Mouse (Mus musculus) limb, embryonic 14.5 days (tissue): ENCODE measurements around the gene Nat10. TPM values are rescaled to one million over a fixed set of nuclear protein-coding genes. Genes with fewer than 3 reads are reported as not detected.
A peak's percentile ranks its signal among the peaks of the same experiment; 100 is the strongest.

ENCODE experiments used
- ATAC-seq: fragments of 200-750 bp; cut with Nextera tagmentation; 2 replicates; pipeline ENCODE4 v1.8.0; 2017; ENCODE audit warnings: low read depth, moderate number of reproducible peaks, moderate TSS enrichment; ENCODE audit not compliant: low FRiP score
- DNase-seq: peaks from one replicate; pipeline ENCODE4 v3.0.0-alpha.2; 2015; ENCODE audit warnings: low spot score
- H3K27ac ChIP-seq: fragments of 300-500 bp; sonication (generic); replicated peaks from 2 replicates; pipeline ENCODE4 v1.5.1; 2014; ENCODE audit warnings: low read depth, mild to moderate bottlenecking, low read length, moderate library complexity, mixed read lengths
- H3K27me3 ChIP-seq: fragments of 300-500 bp; sonication (generic); 2 replicates; pipeline ENCODE4 v1.6.1; 2014; ENCODE audit warnings: low read length, mixed read lengths; ENCODE audit not compliant: control insufficient read depth, insufficient read depth
- H3K36me3 ChIP-seq: fragments of 300-500 bp; sonication (generic); 2 replicates; pipeline ENCODE4 v1.6.1; 2014; ENCODE audit warnings: mild to moderate bottlenecking, low read length, moderate library complexity, mixed read lengths; ENCODE audit not compliant: control insufficient read depth, insufficient read depth
- H3K4me1 ChIP-seq: fragments of 300-500 bp; sonication (generic); 2 replicates; pipeline ENCODE4 v1.6.1; 2014; ENCODE audit warnings: antibody characterized with exemption, low read length, mixed read lengths; ENCODE audit not compliant: control insufficient read depth, insufficient read depth
- H3K4me2 ChIP-seq: fragments of 300-500 bp; sonication (generic); replicated peaks from 2 replicates; pipeline ENCODE4 v1.6.1; 2014; ENCODE audit warnings: low read depth, mild to moderate bottlenecking, low read length, moderate library complexity; ENCODE audit not compliant: severe bottlenecking
- H3K4me3 ChIP-seq: fragments of 300-500 bp; sonication (generic); replicated peaks from 2 replicates; pipeline ENCODE4 v1.5.1; 2014; ENCODE audit warnings: low read length
- H3K9ac ChIP-seq: fragments of 300-500 bp; sonication (generic); 2 replicates; pipeline ENCODE4 v1.6.1; 2014; ENCODE audit warnings: mild to moderate bottlenecking, low read depth, low read length, moderate library complexity; ENCODE audit not compliant: severe bottlenecking
- H3K9me3 ChIP-seq: fragments of 300-500 bp; sonication (generic); 2 replicates; pipeline ENCODE4 v1.6.1; 2016; ENCODE audit warnings: low read length; ENCODE audit not compliant: control insufficient read depth
- POLR2A ChIP-seq: fragments of 200-500 bp; IDR thresholded peaks from 2 replicates; pipeline ENCODE4 v1.8.0; 2012; ENCODE audit warnings: inconsistent platforms, mild to moderate bottlenecking, moderate library complexity, borderline replicate concordance; ENCODE audit not compliant: insufficient read depth, insufficient read length; ENCODE audit errors: extremely low read depth
- WGBS: fragments of 180-500 bp; shearing (Covaris S2); extraction: QIAGEN DNeasy Blood & Tissue Kit; methylation state at CpG from one replicate; pipeline ENCODE4 v1.1.7; 2014; 5-methylcytosine and 5-hydroxymethylcytosine counted together
- polyA plus RNA-seq, 2 experiments: library from polyadenylated mRNA; depleted of rRNA in 1 of 2; stranded (reverse) in 1 of 2; unstranded in 1 of 2; fragments of >200 nt; fragmentation: Nextera tagmentation in 1 of 2; extraction: Ambion mirVana in 1 of 2; gene quantifications; 2 replicates each; pipeline versions ENCODE4 v1.2.1 to v1.2.3; 2012 to 2014

Nat10 gene
- polyA plus RNA-seq, 2 experiments = 24.0 to 57.2 TPM

GRCm38 (mm10) chr2:103797491-103798009, 36.5 kb upstream of the Nat10 start, which contains the start of gene Caprin1:
Caprin1 (minus strand) TSS chr2:103797649.
- TF ChIP-seq POLR2A = peak; percentile 94
- H3K36me3 ChIP-seq = peaks cover 18% of the 10 kb centered on the region
- peak; percentile 94 for ATAC-seq

GRCm38 (mm10) chr2:103796861-103797466, 35.9 kb upstream of the Nat10 start:
- H3K4me3 ChIP-seq = peak overlapping the region; percentile 96
- peak overlapping the region; percentile 99 for H3K9ac ChIP-seq
- peaks cover 12% of the 10 kb centered on the region for H3K4me1 ChIP-seq
- no peaks in the 10 kb centered on the region for H3K9me3 ChIP-seq
- peak; percentile 87 for DNase-seq
- ATAC-seq = peak; percentile 51
- H3K4me2 ChIP-seq = peak overlapping the region; percentile 54
- TF ChIP-seq POLR2A = 0 out of 2 replicates have a peak, but pooled peaks have one; percentile 33
- peak overlapping the region; percentile 100 for H3K27ac ChIP-seq
- H3K36me3 ChIP-seq = peaks cover 23% of the 10 kb centered on the region
- WGBS = 1% methylated on average over 41 of the region's 72 CpGs
- no peaks in the 10 kb centered on the region for H3K27me3 ChIP-seq

More at GRCm38 (mm10) chr2:103797491-103798009, 36.5 kb upstream of the Nat10 start, which contains the start of gene Caprin1:
- Histone ChIP-seq H3K27me3 (no peaks in the 10 kb centered on the region), H3K27ac (peak within 1 kb of the TSS; percentile 100), H3K9me3 (no peaks in the 10 kb centered on the region), H3K9ac (peak within 1 kb of the TSS; percentile 99), H3K4me1 (peaks cover 10% of the 10 kb centered on the region), H3K4me3 (peak within 1 kb of the TSS; percentile 96), H3K4me2 (peak within 1 kb of the TSS; percentile 54)
- DNase-seq = peak; percentile 96
- under 1% methylated on average over 33 of the region's 33 CpGs for WGBS

- peak overlapping the region; percentile 100 for H3K27ac ChIP-seq
- H3K4me3 ChIP-seq = peak overlapping the region; percentile 96
- H3K27me3 ChIP-seq = no peaks in the 10 kb centered on the region
- no peak for TF ChIP-seq POLR2A
- WGBS = under 1% methylated on average over 42 of the region's 42 CpGs
- no peaks in the 10 kb centered on the region for H3K9me3 ChIP-seq
- DNase-seq (peak; percentile 46), ATAC-seq (no peak)
- H3K36me3 ChIP-seq = peaks cover 27% of the 10 kb centered on the region
- peaks cover 12% of the 10 kb centered on the region for H3K4me1 ChIP-seq
- H3K9ac ChIP-seq = peak overlapping the region; percentile 99
- peak overlapping the region; percentile 54 for H3K4me2 ChIP-seq
Observed at GRCm38 (mm10) chr2:103796211-103796860, 35.3 kb upstream of the Nat10 start.

- Histone ChIP-seq H3K4me1 (peaks cover 12% of the 10 kb centered on the region), H3K9me3 (no peaks in the 10 kb centered on the region), H3K36me3 (peaks cover 31% of the 10 kb centered on the region), H3K4me2 (peak overlapping the region; percentile 54), H3K27me3 (no peaks in the 10 kb centered on the region), H3K9ac (peak overlapping the region; percentile 99), H3K4me3 (peak overlapping the region; percentile 96), H3K27ac (peak overlapping the region; percentile 100)
- peak; percentile 84 for DNase-seq
- TF ChIP-seq POLR2A = peak; percentile 58; the same call in 1 of the 2 replicates
- peak; percentile 68 for ATAC-seq
- WGBS = 0% methylated on average over 11 of the region's 11 CpGs
Observed at GRCm38 (mm10) chr2:103795843-103796210, 34.8 kb upstream of the Nat10 start.

GRCm38 (mm10) chr2:103792009-103792408, 30.9 kb upstream of the Nat10 start:
- no peak for ATAC-seq
- Histone ChIP-seq H3K36me3 (peaks cover 57% of the 10 kb centered on the region), H3K9me3 (no peaks in the 10 kb centered on the region), H3K27ac (no peak overlapping the region), H3K4me3 (no peak overlapping the region), H3K4me2 (no peak overlapping the region), H3K27me3 (no peaks in the 10 kb centered on the region), H3K4me1 (peaks cover 12% of the 10 kb centered on the region), H3K9ac (no peak overlapping the region)
- 95% methylated on average over 1 of the region's 1 CpGs for WGBS
- DNase-seq = no peak
- no peak for TF ChIP-seq POLR2A
